Mouse (Mus musculus) heart, adult 11 months (tissue): ENCODE data around the gene Ntm.

Source experiments
- DNase-seq: peaks from one replicate; pipeline ENCODE4 v3.0.0; 2022

The Ntm gene

GRCm38 (mm10) chr9:29653678-29654235 lies 309.2 kb downstream of the Ntm start:
- DNase-seq: peak; percentile 59

- DNase-seq: peak; percentile 78
Measured at GRCm38 (mm10) chr9:29652854-29653253, 310.1 kb downstream of the Ntm start.

- peak; percentile 59 for DNase-seq
Measured at GRCm38 (mm10) chr9:29651856-29652255, 311.1 kb downstream of the Ntm start.

- DNase-seq: peak; percentile 58
Measured at GRCm38 (mm10) chr9:29651226-29651625, 311.7 kb downstream of the Ntm start.

- DNase-seq: peak; percentile 82
Measured at GRCm38 (mm10) chr9:29650679-29651078, 312.3 kb downstream of the Ntm start.

- peak; percentile 82 for DNase-seq
Measured at GRCm38 (mm10) chr9:29650266-29650665, 312.7 kb downstream of the Ntm start.

GRCm38 (mm10) chr9:29648256-29648655 lies 314.7 kb downstream of the Ntm start:
- peak; percentile 62 for DNase-seq

- no peak for DNase-seq
Measured at GRCm38 (mm10) chr9:29647764-29648163, 315.2 kb downstream of the Ntm start.

- peak; percentile 68 for DNase-seq
Measured at GRCm38 (mm10) chr9:29645796-29646400, 317.0 kb downstream of the Ntm start.

GRCm38 (mm10) chr9:29642997-29643657 lies 319.8 kb downstream of the Ntm start:
- DNase-seq: peak; percentile 85

GRCm38 (mm10) chr9:29637335-29637734 lies 325.6 kb downstream of the Ntm start:
- peak; percentile 62 for DNase-seq

- DNase-seq: peak; percentile 95
Measured at GRCm38 (mm10) chr9:29617181-29617580, 345.8 kb downstream of the Ntm start.

GRCm38 (mm10) chr9:29612020-29612612 lies 350.8 kb downstream of the Ntm start:
- no peak for DNase-seq

GRCm38 (mm10) chr9:29610867-29611266 lies 352.1 kb downstream of the Ntm start:
- DNase-seq: no peak

GRCm38 (mm10) chr9:29597665-29598064 lies 365.3 kb downstream of the Ntm start:
- peak; percentile 27 for DNase-seq

GRCm38 (mm10) chr9:29595321-29595720 lies 367.6 kb downstream of the Ntm start:
- no peak for DNase-seq

- no peak for DNase-seq
Measured at GRCm38 (mm10) chr9:29594537-29595294, 368.2 kb downstream of the Ntm start.

GRCm38 (mm10) chr9:29587376-29587775 lies 375.6 kb downstream of the Ntm start:
- peak; percentile 72 for DNase-seq

- peak; percentile 48 for DNase-seq
Measured at GRCm38 (mm10) chr9:29586381-29586770, 376.6 kb downstream of the Ntm start.

GRCm38 (mm10) chr9:29585746-29586380 lies 377.1 kb downstream of the Ntm start:
- DNase-seq: no peak

- DNase-seq: no peak
Measured at GRCm38 (mm10) chr9:29578226-29578625, 384.7 kb downstream of the Ntm start.

GRCm38 (mm10) chr9:29576051-29576533 lies 386.8 kb downstream of the Ntm start:
- DNase-seq: peak; percentile 62
